Mouse (Mus musculus) CD4-positive, CD25-positive, alpha-beta regulatory T cell (primary cell): ENCODE results near the gene Cfap77. TPM values are rescaled to one million over a fixed set of nuclear protein-coding genes. Genes with fewer than 3 reads are reported as not detected.

Experiments
- polyA plus RNA-seq: library from polyadenylated mRNA; unstranded; fragments of 100-300 nt; shearing (Covaris generic); gene quantifications from one replicate; pipeline ENCODE4 v1.2.1, GENCODE M21; 2017

Cfap77 gene
- polyA plus RNA-seq: 0.83 TPM

GRCm38 (mm10) chr2:29054991-29055390 is at the start of gene Cfap77:
TSS of gene Cfap77 (minus strand) at chr2:29055066.

GRCm38 (mm10) chr2:29060135-29060597 is 5.3 kb upstream of the Cfap77 start, which contains the start of gene Ttf1:
TSS of gene Ttf1 (plus strand) at chr2:29060262.

DNA sequence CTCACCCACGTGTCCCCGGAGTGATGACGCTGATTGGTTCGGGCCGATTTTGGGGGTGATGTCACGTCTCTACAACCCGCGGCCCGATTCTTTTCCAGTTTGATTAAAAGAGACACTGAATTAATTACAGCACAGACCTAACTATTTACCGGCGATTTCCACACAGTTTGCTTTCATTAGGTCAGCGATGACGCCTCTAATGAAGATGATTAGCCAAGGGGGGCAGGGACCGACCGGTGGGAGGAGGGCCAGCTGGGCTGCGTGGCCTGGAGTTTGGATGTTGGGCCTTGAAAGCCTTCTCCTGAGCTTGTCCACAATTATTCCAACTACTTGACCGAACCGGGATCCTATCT is 138.4 kb downstream of the Cfap77 start, which contains the start of gene Barhl1:
TSS of gene Barhl1 (minus strand) at position 156 of the 353 bp plus-strand sequence.

Other genes starting within 250 kb of the Cfap77 start
- gene Gtf3c4, start 214.7 kb downstream of the Cfap77 start, polyA plus RNA-seq: 10.4 TPM
- gene Ddx31, start 214.7 kb downstream of the Cfap77 start, polyA plus RNA-seq: 27.1 TPM
- gene Barhl1, start 138.4 kb downstream of the Cfap77 start, polyA plus RNA-seq: not detected
- gene Ttf1, start 5.2 kb upstream of the Cfap77 start, polyA plus RNA-seq: 24.1 TPM
- gene Setx, start 69.1 kb upstream of the Cfap77 start, polyA plus RNA-seq: 82.1 TPM
- gene Ntng2, start 197.9 kb upstream of the Cfap77 start, polyA plus RNA-seq: 4.5 TPM